Mouse (Mus musculus) bone marrow macrophage, adult 2 months (primary cell): ENCODE results near the gene Rras2. TPM values are rescaled to one million over a fixed set of nuclear protein-coding genes. Genes with fewer than 3 reads are reported as not detected.

Experiments used
- H3K27ac ChIP-seq: 2 replicates; pipeline ENCODE4 v1.5.1; 2012; ENCODE audit warnings: low read depth, low read length; ENCODE audit not compliant: insufficient read depth
- H3K4me1 ChIP-seq: 2 replicates; pipeline ENCODE4 v1.6.1; 2012; ENCODE audit warnings: low read length; ENCODE audit not compliant: control insufficient read depth, insufficient read depth
- H3K4me3 ChIP-seq: 2 replicates; pipeline ENCODE4 v1.5.1; 2012; ENCODE audit warnings: mild to moderate bottlenecking, low read length, moderate library complexity; ENCODE audit not compliant: insufficient read depth
- CTCF ChIP-seq: IDR thresholded peaks from 2 replicates; pipeline ENCODE4 v1.5.1; 2012; ENCODE audit warnings: low read depth, mild to moderate bottlenecking, low read length, moderate library complexity
- POLR2A ChIP-seq: IDR thresholded peaks from 2 replicates; pipeline ENCODE4 v1.6.1; 2012; ENCODE audit warnings: mild to moderate bottlenecking, low read depth, low read length, borderline replicate concordance
- polyA plus RNA-seq: library from polyadenylated mRNA; stranded (reverse); fragments of >200 nt; gene quantifications from 2 replicates; pipeline ENCODE4 v1.2.4, GENCODE M21; 2012; ENCODE audit not compliant: missing spikeins, insufficient read depth, insufficient read length

Rras2 gene
- polyA plus RNA-seq, 1 experiment, result 0.72 TPM

DNA sequence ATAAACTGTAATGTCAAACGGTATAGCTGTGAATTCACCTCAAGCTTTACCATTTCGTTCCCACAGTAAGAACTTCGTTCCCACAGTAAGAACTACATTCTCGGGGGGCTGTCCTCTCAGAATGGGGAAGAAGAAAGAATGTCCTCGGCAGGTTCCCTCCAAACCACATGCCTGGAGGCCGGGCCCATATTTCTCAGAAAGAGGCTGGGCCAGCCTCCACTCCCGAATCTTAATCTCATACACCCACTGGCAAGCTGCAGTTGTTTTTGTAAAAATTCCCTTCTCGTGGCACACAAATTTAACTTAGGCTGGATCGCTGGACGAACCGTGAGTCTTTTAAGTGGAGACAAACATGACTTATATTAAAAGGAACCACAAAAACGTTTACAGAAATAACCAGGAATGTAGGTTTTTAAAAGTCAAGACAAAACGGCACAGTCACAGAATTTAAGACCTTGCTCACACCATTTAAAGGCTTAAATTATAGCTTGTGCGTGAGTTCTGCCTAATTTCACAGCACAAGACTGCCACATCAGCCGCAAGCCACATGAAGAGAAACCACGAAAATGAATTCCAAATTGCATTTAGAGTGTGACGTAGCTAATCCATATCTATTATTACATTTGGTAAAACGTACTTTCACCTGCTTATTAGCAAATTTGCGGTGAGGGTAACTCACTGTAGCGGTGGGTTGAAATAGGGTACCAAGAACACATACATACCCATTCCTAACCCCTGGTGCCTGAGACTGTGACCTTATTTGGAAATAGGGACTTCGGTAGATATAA is 35.8 kb downstream of the Rras2 start:
- no peak overlapping the region for H3K4me3 ChIP-seq
- TF ChIP-seq POLR2A (no peak), CTCF (no peak)
- peaks cover 8% of the 10 kb centered on the region for H3K4me1 ChIP-seq
- H3K27ac ChIP-seq, result no peak overlapping the region

- H3K4me1 ChIP-seq, result peaks cover 8% of the 10 kb centered on the region
- no peak overlapping the region for H3K27ac ChIP-seq
- TF ChIP-seq CTCF, result no peak
- no peak for TF ChIP-seq POLR2A
- H3K4me3 ChIP-seq, result no peak overlapping the region
Measured at GRCm38 (mm10) chr7:114080250-114080649, 37.3 kb downstream of the Rras2 start.

- H3K4me1 ChIP-seq, result peaks cover 8% of the 10 kb centered on the region
- TF ChIP-seq POLR2A, result no peak
- no peak for TF ChIP-seq CTCF
- H3K27ac ChIP-seq, result no peak overlapping the region
- H3K4me3 ChIP-seq, result no peak overlapping the region
Measured at GRCm38 (mm10) chr7:114079343-114079742, 38.2 kb downstream of the Rras2 start.

DNA sequence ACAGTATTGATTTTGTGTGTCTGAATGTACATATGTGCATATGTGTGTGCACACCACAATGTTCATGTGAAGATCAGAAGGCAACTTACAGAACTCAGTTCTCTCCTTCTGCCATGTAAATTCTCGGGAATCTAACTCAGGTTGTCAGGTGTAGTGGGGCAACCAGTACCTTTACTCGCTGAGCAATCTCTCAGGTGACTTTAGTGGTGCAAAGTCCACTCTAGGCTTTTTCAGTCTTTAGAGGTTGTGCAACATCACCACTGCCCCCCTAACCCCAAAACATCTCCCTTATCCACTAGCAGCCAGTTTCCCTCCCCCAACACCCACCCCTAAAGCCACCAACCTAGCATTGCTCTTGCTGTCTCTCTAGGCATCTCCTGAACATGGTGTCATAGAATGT is 43.0 kb downstream of the Rras2 start:
- TF ChIP-seq POLR2A (no peak), CTCF (no peak)
- Histone ChIP-seq H3K4me3 (no peak overlapping the region), H3K4me1 (peaks cover 20% of the 10 kb centered on the region), H3K27ac (no peak overlapping the region)

DNA sequence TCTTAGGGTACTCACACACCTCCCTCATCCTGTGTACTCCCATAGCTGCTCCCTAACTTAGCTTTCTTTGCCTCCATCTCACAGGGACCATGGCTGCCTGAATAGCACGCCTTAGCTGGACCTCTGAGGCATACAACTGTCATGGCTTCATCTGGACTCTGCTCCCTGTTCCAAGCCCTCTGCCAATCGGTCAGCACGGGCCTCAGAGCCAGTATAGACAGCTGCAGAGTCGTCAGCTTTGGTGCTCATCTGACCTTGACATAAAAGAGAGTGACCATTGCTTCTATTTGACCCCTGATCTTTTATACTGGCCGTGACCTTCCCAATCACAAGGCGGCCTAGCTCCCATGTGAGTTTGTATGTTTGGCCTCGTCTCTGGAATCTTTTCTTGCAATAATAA is 43.4 kb downstream of the Rras2 start:
- peaks cover 15% of the 10 kb centered on the region for H3K4me1 ChIP-seq
- H3K27ac ChIP-seq, result no peak overlapping the region
- no peak overlapping the region for H3K4me3 ChIP-seq
- TF ChIP-seq POLR2A (no peak), CTCF (no peak)

GRCm38 (mm10) chr7:114071851-114072616 is 45.5 kb downstream of the Rras2 start:
- Histone ChIP-seq H3K4me1 (peaks cover 14% of the 10 kb centered on the region), H3K27ac (no peak overlapping the region), H3K4me3 (no peak overlapping the region)
- TF ChIP-seq CTCF, result no peak
- no peak for TF ChIP-seq POLR2A

DNA sequence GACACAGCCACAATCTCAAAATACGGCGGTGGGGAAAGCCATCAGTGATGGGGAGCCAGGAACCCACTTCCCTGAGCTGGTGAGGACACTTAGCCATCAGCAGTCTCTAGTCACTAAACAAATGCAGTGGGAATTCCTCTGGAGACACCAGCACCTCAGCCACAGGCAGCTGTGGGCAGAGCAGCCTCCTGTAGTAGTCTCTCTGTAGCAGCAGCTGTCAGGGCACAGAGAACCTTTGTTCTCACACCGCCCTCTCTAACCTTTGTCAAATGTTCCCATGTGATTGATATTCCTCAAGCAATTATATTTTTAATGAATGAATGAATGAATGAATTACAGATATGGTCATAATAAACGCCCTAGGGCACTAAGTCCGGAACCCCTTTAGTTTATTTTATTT is 46.2 kb downstream of the Rras2 start:
- Histone ChIP-seq H3K27ac (no peak overlapping the region), H3K4me1 (peaks cover 16% of the 10 kb centered on the region), H3K4me3 (no peak overlapping the region)
- TF ChIP-seq CTCF (no peak), POLR2A (no peak)

DNA sequence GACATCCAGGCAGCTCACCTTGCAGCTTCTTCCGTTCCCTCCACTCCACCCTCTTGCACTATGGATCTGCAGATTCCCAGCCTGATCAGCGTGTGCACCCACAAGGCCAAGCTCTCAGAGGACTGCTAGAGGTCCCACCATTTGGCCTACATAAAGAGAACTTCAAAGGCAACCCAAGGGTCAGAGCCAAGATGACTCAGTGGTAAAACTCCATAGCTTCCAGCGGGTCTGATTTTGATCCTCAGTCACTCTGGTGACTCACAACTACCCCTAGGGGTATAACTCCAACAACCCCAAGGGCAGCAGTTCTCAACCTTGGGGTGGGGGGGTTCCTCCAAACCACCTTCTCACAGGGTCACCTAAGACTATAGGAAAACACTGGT is 47.1 kb downstream of the Rras2 start:
- no peak overlapping the region for H3K27ac ChIP-seq
- peaks cover 19% of the 10 kb centered on the region for H3K4me1 ChIP-seq
- no peak for TF ChIP-seq CTCF
- TF ChIP-seq POLR2A, result no peak
- no peak overlapping the region for H3K4me3 ChIP-seq

DNA sequence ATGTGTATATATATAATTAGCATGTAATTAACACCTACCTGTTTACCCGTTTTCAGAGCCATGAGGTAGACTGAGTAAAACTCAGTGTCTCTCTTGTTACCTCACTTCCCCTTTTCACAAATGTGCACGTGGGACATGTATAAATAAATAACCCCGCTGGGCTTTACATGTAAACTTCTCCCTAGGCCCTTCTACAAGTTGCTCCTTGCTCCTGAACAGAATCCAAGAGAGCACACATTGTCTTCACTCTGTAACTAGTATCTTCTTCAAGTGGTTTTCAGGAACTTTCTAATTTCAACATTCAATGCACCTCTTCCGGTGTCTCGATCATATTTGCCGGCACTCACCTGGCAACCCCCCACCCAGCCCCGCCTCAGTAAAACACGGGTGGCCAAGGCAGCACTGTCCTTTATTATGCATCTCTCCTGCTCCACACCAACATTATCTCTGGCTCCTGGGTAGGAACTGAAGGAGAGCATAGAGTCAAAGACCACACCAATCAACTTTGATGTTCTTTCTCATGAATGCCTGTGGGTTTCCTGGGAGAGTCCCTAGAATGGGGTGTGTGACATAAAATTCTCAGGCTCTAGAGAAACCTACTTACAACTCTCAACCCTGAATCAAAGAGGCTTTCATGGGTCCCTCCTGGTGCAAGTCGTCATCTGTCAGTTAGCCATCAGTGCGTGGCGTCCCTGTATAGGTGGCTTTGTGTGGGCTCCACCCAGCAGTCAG is 47.7 kb downstream of the Rras2 start:
- H3K4me3 ChIP-seq, result no peak overlapping the region
- H3K4me1 ChIP-seq, result peaks cover 19% of the 10 kb centered on the region
- no peak overlapping the region for H3K27ac ChIP-seq
- TF ChIP-seq POLR2A (no peak), CTCF (no peak)
